8 mouse cellular contexts compared by ENCODE assay signal in genomic region chr10:60002673-60003212, GRCm38 (mm10). TPM values are rescaled to one million over a fixed set of nuclear protein-coding genes. Genes with fewer than 3 reads are reported as not detected.
DNase-seq lines count a peak whose midpoint lies in the region; ATAC-seq lines count a peak whose summit lies in the region.

Ascc1 (plus strand) TSS chr10:60002805.
Anapc16 (minus strand) TSS chr10:60003135.

- peak; percentile 88 for ATAC-seq in megakaryocyte progenitor cell, adult 5-6 weeks (replicated peaks; ENCODE audit: poor library complexity)

- peak; percentile 96 for DNase-seq in adipocyte (ENCODE audit: low spot score)
- DNase-seq in embryo, embryonic 10 days (ENCODE audit: low spot score) = peak; percentile 98
- peak; percentile 98 for DNase-seq in gastrocnemius, postnatal 10 days
- peak; percentile 99 for DNase-seq in induced T-regulatory cell, adult 2 months (ENCODE audit: low read depth)
- DNase-seq in left cerebral cortex, adult 9 months (ENCODE audit: low spot score in 2 of 2) = peak; percentile 90 to 95
- peak; percentile 96 for DNase-seq in right cerebral cortex, postnatal 14 days
- peak; percentile 94 to 95 for DNase-seq in urinary bladder, postnatal 36 days (ENCODE audit: low spot score in 2 of 2)

RNA-seq across cellular contexts. Expression of gene Ascc1, which starts in this region (rescaled TPM):
- 10 to 100 TPM; 12.4 to 13.5 TPM for total RNA-seq in gastrocnemius, postnatal 10 days (2021)
- 38.3 and 38.9 TPM in 2 replicates for total RNA-seq in megakaryocyte progenitor cell, adult 5-6 weeks (2015)
- total RNA-seq in megakaryocyte progenitor cell, adult 5-6 weeks (2017) = 27.8 and 33.2 TPM in 2 replicates

RNA-seq across cellular contexts. Expression of gene Anapc16, which starts in this region (rescaled TPM):
- 10 to 100 TPM; 39.7 to 40.1 TPM for total RNA-seq in gastrocnemius, postnatal 10 days (2021)
- 54.5 and 55.9 TPM in 2 replicates for total RNA-seq in megakaryocyte progenitor cell, adult 5-6 weeks (2015)
- total RNA-seq in megakaryocyte progenitor cell, adult 5-6 weeks (2017) = 32.6 and 35.1 TPM in 2 replicates

Comparison
In these comparisons a context has a peak if more than half of its experiments do, and no peak if none do; other contexts are left out.
1. Peak in every context shown above with its lines: DNase-seq and ATAC-seq.